Mouse (Mus musculus) MEL (cell line): ENCODE data around the gene Il17c. TPM values are rescaled to one million over a fixed set of nuclear protein-coding genes. Genes with fewer than 3 reads are reported as not detected.
A peak's percentile ranks its signal among the peaks of the same experiment; 100 is the strongest.

Source experiments
- DNase-seq: peaks from one replicate; pipeline ENCODE4 v3.0.0; 2011; ENCODE audit warnings: low read depth, low spot score
- H3K27ac ChIP-seq: 2 replicates; pipeline ENCODE4 v1.5.1; 2012; ENCODE audit warnings: low read depth, mild to moderate bottlenecking, control low read depth, low read length, moderate library complexity; ENCODE audit not compliant: control insufficient read depth
- H3K27me3 ChIP-seq, 2 experiments: fragments of 150-350 bp in 1 of 2; sonication (generic) in 1 of 2; 2 replicates each; pipeline ENCODE4 v1.6.1; 2012; ENCODE audit warnings: low read length in 2 of 2, mild to moderate bottlenecking in 2 of 2, improper control_type of control experiment in 1 of 2, moderate library complexity in 1 of 2; ENCODE audit not compliant: insufficient read depth in 2 of 2, control insufficient read depth in 1 of 2
- H3K36me3 ChIP-seq, 2 experiments: 2 replicates each; pipeline ENCODE4 v1.6.1; 2012 to 2014; ENCODE audit warnings: low read length in 2 of 2, improper control_type of control experiment in 1 of 2, inconsistent platforms in 1 of 2, mild to moderate bottlenecking in 1 of 2; ENCODE audit not compliant: insufficient read depth in 2 of 2, control insufficient read depth in 1 of 2
- H3K4me1 ChIP-seq, 2 experiments: fragments of 150-350 bp in 1 of 2; sonication (generic) in 1 of 2; 2 replicates each; pipeline ENCODE4 v1.6.1; 2012; ENCODE audit warnings: low read length in 2 of 2, improper control_type of control experiment in 1 of 2, mild to moderate bottlenecking in 1 of 2; ENCODE audit not compliant: insufficient read depth in 2 of 2, control insufficient read depth in 1 of 2
- H3K4me3 ChIP-seq, 2 experiments: fragments of 150-350 bp in 1 of 2; sonication (generic) in 1 of 2; 2 replicates each; pipeline ENCODE4 v1.5.1; 2012; ENCODE audit warnings: low read depth in 2 of 2, low read length in 2 of 2, mild to moderate bottlenecking in 2 of 2, moderate library complexity in 2 of 2, control low read depth in 1 of 2, improper control_type of control experiment in 1 of 2; ENCODE audit not compliant: control insufficient read depth in 1 of 2, insufficient read depth in 1 of 2
- H3K79me2 ChIP-seq: 2 replicates; pipeline ENCODE4 v1.6.1; 2012; ENCODE audit warnings: mild to moderate bottlenecking, low read length, moderate library complexity; ENCODE audit not compliant: control insufficient read depth, poor library complexity, insufficient read depth
- H3K9ac ChIP-seq: 2 replicates; pipeline ENCODE4 v1.6.1; 2012; ENCODE audit warnings: low read depth, mild to moderate bottlenecking, control low read depth, low read length, moderate library complexity; ENCODE audit not compliant: control insufficient read depth, poor library complexity, severe bottlenecking
- H3K9me3 ChIP-seq: fragments of 150-350 bp; sonication (generic); replicated peaks from 2 replicates; pipeline ENCODE4 v1.6.1; 2012; ENCODE audit warnings: mild to moderate bottlenecking, low read length, improper control_type of control experiment, moderate library complexity; ENCODE audit not compliant: insufficient read depth
- BHLHE40 ChIP-seq: IDR thresholded peaks from 2 replicates; pipeline ENCODE4 v1.6.1; 2012; ENCODE audit warnings: low read depth, mild to moderate bottlenecking, inconsistent platforms, low read length, improper control_type of control experiment, borderline replicate concordance
- E2F4 ChIP-seq: IDR thresholded peaks from 2 replicates; pipeline ENCODE4 v1.6.1; 2011; ENCODE audit warnings: low read depth, low read length, improper control_type of control experiment, borderline replicate concordance
- ELF1 ChIP-seq: IDR thresholded peaks from 2 replicates; pipeline ENCODE4 v1.6.1; 2014; ENCODE audit warnings: low read depth, mild to moderate bottlenecking, inconsistent platforms, low read length, improper control_type of control experiment, moderate library complexity
- EP300 ChIP-seq, 2 experiments: IDR thresholded peaks; 2 replicates each; pipeline ENCODE4 v1.6.1; 2011; ENCODE audit warnings: improper control_type of control experiment in 2 of 2, low read length in 2 of 2, low read depth in 1 of 2, mild to moderate bottlenecking in 1 of 2
- ETS1 ChIP-seq: IDR thresholded peaks from 2 replicates; pipeline ENCODE4 v1.6.1; 2012; ENCODE audit warnings: low read depth, mild to moderate bottlenecking, inconsistent platforms, low read length, improper control_type of control experiment, moderate library complexity
- GABPA ChIP-seq: IDR thresholded peaks from 2 replicates; pipeline ENCODE4 v1.6.1; 2012; ENCODE audit warnings: low read depth, mild to moderate bottlenecking, inconsistent platforms, low read length, improper control_type of control experiment, moderate library complexity
- GATA1 ChIP-seq: IDR thresholded peaks from 2 replicates; pipeline ENCODE4 v1.6.1; 2011; ENCODE audit warnings: low read depth, low read length, improper control_type of control experiment
- HCFC1 ChIP-seq: IDR thresholded peaks from 2 replicates; pipeline ENCODE4 v1.6.1; 2012; ENCODE audit warnings: low read depth, mild to moderate bottlenecking, inconsistent platforms, low read length, improper control_type of control experiment, moderate library complexity
- JUND ChIP-seq: IDR thresholded peaks from 2 replicates; pipeline ENCODE4 v1.6.1; 2011; ENCODE audit warnings: low read depth, mild to moderate bottlenecking, improper control_type of control experiment, low read length
- KAT2A ChIP-seq: conservative IDR thresholded peaks from 2 replicates; pipeline ENCODE4 v1.6.1; 2012; ENCODE audit warnings: low read depth, low read length, improper control_type of control experiment, inconsistent platforms
- MAFK ChIP-seq: IDR thresholded peaks from 2 replicates; pipeline ENCODE4 v1.6.1; 2011; ENCODE audit warnings: low read depth, mild to moderate bottlenecking, low read length, improper control_type of control experiment, borderline replicate concordance
- MAX ChIP-seq: IDR thresholded peaks from 2 replicates; pipeline ENCODE4 v1.6.1; 2011; ENCODE audit warnings: low read length, improper control_type of control experiment
- MEF2A ChIP-seq: IDR thresholded peaks from 2 replicates; pipeline ENCODE4 v1.6.1; 2014; ENCODE audit warnings: low read depth, mild to moderate bottlenecking, inconsistent platforms, low read length, improper control_type of control experiment; ENCODE audit not compliant: poor library complexity, insufficient replicate concordance, severe bottlenecking; ENCODE audit errors: extremely low read depth
- MXI1 ChIP-seq: IDR thresholded peaks from 2 replicates; pipeline ENCODE4 v1.6.1; 2011; ENCODE audit warnings: mild to moderate bottlenecking, low read depth, low read length, improper control_type of control experiment
- MYB ChIP-seq: IDR thresholded peaks from 2 replicates; pipeline ENCODE4 v1.6.1; 2011; ENCODE audit warnings: mild to moderate bottlenecking, low read depth, low read length, improper control_type of control experiment
- MYC ChIP-seq: IDR thresholded peaks from 2 replicates; pipeline ENCODE4 v1.6.1; 2011; ENCODE audit warnings: low read depth, mild to moderate bottlenecking, low read length, improper control_type of control experiment, moderate library complexity
- NELFE ChIP-seq: IDR thresholded peaks from 2 replicates; pipeline ENCODE4 v1.6.1; 2011; ENCODE audit warnings: low read depth, low read length, improper control_type of control experiment
- NRF1 ChIP-seq: IDR thresholded peaks from 2 replicates; pipeline ENCODE4 v1.6.1; 2014; ENCODE audit warnings: low read depth, mild to moderate bottlenecking, inconsistent platforms, low read length, improper control_type of control experiment, moderate library complexity; ENCODE audit not compliant: poor library complexity, insufficient read depth, severe bottlenecking
- POLR2A ChIP-seq, 2 experiments: IDR thresholded peaks; 2 replicates each; pipeline ENCODE4 v1.6.1; 2011 to 2012; ENCODE audit warnings: low read length in 2 of 2, mild to moderate bottlenecking in 2 of 2, control low read depth in 1 of 2, improper control_type of control experiment in 1 of 2, low read depth in 1 of 2, moderate library complexity in 1 of 2; ENCODE audit not compliant: control insufficient read depth in 1 of 2, insufficient read depth in 1 of 2, poor library complexity in 1 of 2
- POLR2AphosphoS2 ChIP-seq: IDR thresholded peaks from 2 replicates; pipeline ENCODE4 v1.6.1; 2011; ENCODE audit warnings: low read length, improper control_type of control experiment
- POLR2AphosphoS5 ChIP-seq: IDR thresholded peaks from 2 replicates; pipeline ENCODE4 v1.6.1; 2012; ENCODE audit warnings: low read depth, borderline replicate concordance, mild to moderate bottlenecking, inconsistent platforms, low read length, moderate library complexity, mixed read lengths
- RCOR1 ChIP-seq: IDR thresholded peaks from 2 replicates; pipeline ENCODE4 v1.6.1; 2012; ENCODE audit warnings: low read depth, mild to moderate bottlenecking, inconsistent platforms, low read length, improper control_type of control experiment
- SIN3A ChIP-seq: IDR thresholded peaks from 2 replicates; pipeline ENCODE4 v1.6.1; 2012; ENCODE audit warnings: low read length, improper control_type of control experiment, inconsistent platforms
- SMC3 ChIP-seq: IDR thresholded peaks from 2 replicates; pipeline ENCODE4 v1.6.1; 2011; ENCODE audit warnings: low read depth, low read length, improper control_type of control experiment
- TAL1 ChIP-seq: IDR thresholded peaks from 2 replicates; pipeline ENCODE4 v1.6.1; 2012; ENCODE audit warnings: mild to moderate bottlenecking, inconsistent platforms, low read length, moderate library complexity, mixed read lengths
- TBP ChIP-seq: IDR thresholded peaks from 2 replicates; pipeline ENCODE4 v1.8.0; 2011; ENCODE audit warnings: low read depth, low read length, improper control_type of control experiment
- TCF12 ChIP-seq: IDR thresholded peaks from 2 replicates; pipeline ENCODE4 v1.6.1; 2014; ENCODE audit warnings: low read depth, mild to moderate bottlenecking, inconsistent platforms, low read length, improper control_type of control experiment, moderate library complexity
- UBTF ChIP-seq: IDR thresholded peaks from 2 replicates; pipeline ENCODE4 v1.6.1; 2012; ENCODE audit warnings: low read depth, mild to moderate bottlenecking, inconsistent platforms, low read length, improper control_type of control experiment, moderate library complexity, borderline replicate concordance; ENCODE audit not compliant: insufficient read depth
- USF1 ChIP-seq: IDR thresholded peaks from 2 replicates; pipeline ENCODE4 v1.6.1; 2014; ENCODE audit warnings: low read depth, mild to moderate bottlenecking, inconsistent platforms, low read length, improper control_type of control experiment, moderate library complexity
- USF2 ChIP-seq, 2 experiments: IDR thresholded peaks; 2 replicates each; pipeline ENCODE4 v1.6.1; 2011 to 2012; ENCODE audit warnings: improper control_type of control experiment in 2 of 2, low read length in 2 of 2, borderline replicate concordance in 1 of 2, inconsistent platforms in 1 of 2, low read depth in 1 of 2, mild to moderate bottlenecking in 1 of 2; ENCODE audit not compliant: insufficient read depth in 1 of 2
- ZC3H11A ChIP-seq: IDR thresholded peaks from 2 replicates; pipeline ENCODE4 v1.6.1; 2012; ENCODE audit warnings: low read depth, mild to moderate bottlenecking, inconsistent platforms, low read length, improper control_type of control experiment
- ZKSCAN1 ChIP-seq: IDR thresholded peaks from 2 replicates; pipeline ENCODE4 v1.6.1; 2012; ENCODE audit warnings: low read depth, mild to moderate bottlenecking, inconsistent platforms, low read length, improper control_type of control experiment, moderate library complexity
- ZMIZ1 ChIP-seq: IDR thresholded peaks from 2 replicates; pipeline ENCODE4 v1.6.1; 2012; ENCODE audit warnings: low read depth, mild to moderate bottlenecking, inconsistent platforms, low read length, improper control_type of control experiment, moderate library complexity
- ZNF384 ChIP-seq: IDR thresholded peaks from 2 replicates; pipeline ENCODE4 v1.6.1; 2012; ENCODE audit warnings: low read depth, mild to moderate bottlenecking, inconsistent platforms, low read length, improper control_type of control experiment
- polyA plus RNA-seq, 2 experiments: library from polyadenylated mRNA; stranded (reverse) in 1 of 2; unstranded in 1 of 2; fragments of >175 nt in 1 of 2; fragments of >200 nt in 1 of 2; gene quantifications; 2 replicates each; pipeline versions ENCODE4 v1.2.1 to v1.2.4; 2012; ENCODE audit warnings: low replicate concordance in 2 of 2, low read depth in 1 of 2; ENCODE audit not compliant: insufficient read length in 2 of 2, insufficient read depth in 1 of 2, missing spikeins in 1 of 2
- total RNA-seq: library from RNA; depleted of rRNA; stranded (reverse); fragments of 300-350 nt; gene quantifications from 2 replicates; pipeline ENCODE4 v1.2.3, GENCODE M21; 2012

The Il17c gene
- total and polyA plus RNA-seq, 3 experiments, result 0.43 TPM; not detected in 2

GRCm38 (mm10) chr8:122415554-122415953 is 6.3 kb upstream of the Il17c start:
- peaks cover 14 to 15% of the 10 kb centered on the region in 2 experiments for H3K36me3 ChIP-seq
- H3K27me3 ChIP-seq, result no peaks in the 10 kb centered on the region
- no peak for TF ChIP-seq NRF1
- peak; percentile 65; the same call in 1 of the 2 replicates for TF ChIP-seq GABPA
- 0 out of 4 replicates have a peak, but pooled peaks of 1 of the 2 experiments have one; percentile 22 for TF ChIP-seq POLR2A (IDR thresholded peaks at IDR 0.05; ENCODE audit: control insufficient read depth in 1 of 2, insufficient read depth in 1 of 2, low read depth in 1 of 2, low read length in 2 of 2, poor library complexity in 1 of 2)
- no peak for TF ChIP-seq JUND
- no peak for TF ChIP-seq POLR2AphosphoS5
- peak; percentile 81 for TF ChIP-seq MAX
- no peak for TF ChIP-seq ZMIZ1
- no peak for TF ChIP-seq SMC3
- TF ChIP-seq UBTF, result no peak
- TF ChIP-seq RCOR1, result no peak
- TF ChIP-seq TBP, result 0 out of 2 replicates have a peak, but pooled peaks have one; percentile 13
- no peak for TF ChIP-seq TAL1
- no peak for TF ChIP-seq ZC3H11A
- peak; percentile 85 for TF ChIP-seq MXI1
- no peak for TF ChIP-seq HCFC1
- no peak for TF ChIP-seq MYB
- TF ChIP-seq USF2 (IDR thresholded peaks at IDR 0.05; ENCODE audit: borderline replicate concordance in 1 of 2, insufficient read depth in 1 of 2, low read depth in 1 of 2, low read length in 2 of 2), result no peak
- TF ChIP-seq SIN3A, result peak; percentile 69
- TF ChIP-seq BHLHE40, result peak; percentile 61; the same call in 1 of the 2 replicates
- peak; percentile 78; the same call in 1 of the 2 replicates for TF ChIP-seq MAFK
- no peak for TF ChIP-seq MEF2A
- TF ChIP-seq ZNF384, result no peak
- TF ChIP-seq TCF12, result 0 out of 2 replicates have a peak, but pooled peaks have one; percentile 9
- no peak for TF ChIP-seq USF1
- TF ChIP-seq KAT2A, result no peak
- peak; percentile 82 for TF ChIP-seq ETS1
- no peak for TF ChIP-seq ELF1
- peak; percentile 85 for TF ChIP-seq MYC
- TF ChIP-seq POLR2AphosphoS2, result no peak
- no peak for TF ChIP-seq ZKSCAN1
- peak; percentile 58 to 59; a peak in 3 of 4 replicates for TF ChIP-seq EP300 (IDR thresholded peaks at IDR 0.05; ENCODE audit: low read depth in 1 of 2, low read length in 2 of 2)
- no peak for TF ChIP-seq E2F4
- no peak for TF ChIP-seq GATA1
- TF ChIP-seq NELFE, result no peak
- peaks cover 8 to 13% of the 10 kb centered on the region in 2 experiments for H3K4me1 ChIP-seq
- H3K9me3 ChIP-seq, result no peaks in the 10 kb centered on the region
- no peaks in the 10 kb centered on the region for H3K79me2 ChIP-seq
- peak; percentile 72 for DNase-seq
- no peak overlapping the region for H3K4me3 ChIP-seq
- H3K9ac ChIP-seq, result no peak overlapping the region; the same call in 1 of the 2 replicates
- H3K27ac ChIP-seq, result peak overlapping the region; percentile 50
